Comparison of ENCODE assay signal across 10 mouse cellular contexts in genomic region chrX:50560915-50561314, GRCm38 (mm10).
DNase-seq lines count a peak whose midpoint lies in the region; ATAC-seq and TF ChIP-seq lines count a peak whose summit lies in the region.
"Had no signal": no experiment of that assay in that cellular context is flagged by ENCODE, and none has a peak within 500 bp of the region (broad histone marks: within the 10 kb centered on the region; RNA-seq: fewer than 3 reads in every experiment).

No protein-coding gene starts in this region.

- H3K27me3 ChIP-seq in Patski, result peaks cover 18% of the 10 kb centered on the region
- H3K27me3 ChIP-seq: heart, embryonic 13.5 days; stomach, embryonic 15.5 days had no signal

- intact Hi-C loops in left cerebral cortex, adult 2 months (cut with DNase I), result no loop called here
- intact Hi-C loops in left cerebral cortex, postnatal 4 days (cut with DNase I), result no loop called here

- in situ Hi-C loops in Patski (cut with MboI; ENCODE audit: low pct_unique_long_range_greater_than_20kb), result no loop called here

- H3K4me3 ChIP-seq in left cerebral cortex, adult 2 months, result no peak overlapping the region
- H3K4me3 ChIP-seq: heart, embryonic 13.5 days; stomach, embryonic 15.5 days had no signal

- no peak for ATAC-seq in cerebellum, adult (ENCODE audit: insufficient number of reproducible peaks, low FRiP score, low TSS enrichment)
- peak; percentile 84 for ATAC-seq in Patski
- peak; percentile 60; the same call in 1 of the 2 replicates for ATAC-seq in megakaryocyte progenitor cell, adult 5-6 weeks (replicated peaks; ENCODE audit: poor library complexity)

- TF ChIP-seq CTCF in left cerebral cortex, adult 2 months (IDR thresholded peaks at IDR 0.05), result peak; percentile 54
- TF ChIP-seq CTCF in Patski (IDR thresholded peaks at IDR 0.05), result peak; percentile 65

- POLR2A ChIA-PET in Patski (lab: Charles Lee), result no interaction called here

- H3K27ac ChIP-seq in left cerebral cortex, adult 2 months, result no peak overlapping the region
- H3K27ac ChIP-seq: heart, embryonic 13.5 days; stomach, embryonic 15.5 days had no signal

- CTCF ChIA-PET in Patski (lab: Charles Lee), result interaction anchor here (0.8 to 0.9 kb wide), 2 partner anchors 12 to 59 kb away, joined by 3 read pairs; no protein-coding TSS in a partner anchor

- DNase-seq in cerebellum, adult 9-10 months, result peak; percentile 57
- DNase-seq in left cerebral cortex, adult 2 months (ENCODE audit: extremely low spot score in 1 of 2, low spot score in 2 of 2), result no peak
- no peak for DNase-seq in left cerebral cortex, adult 11 months (ENCODE audit: low spot score)
- DNase-seq in Patski (ENCODE audit: low read depth, low spot score), result no peak
- no peak for DNase-seq in right cerebral cortex, postnatal 25 days
- DNase-seq in left cerebral cortex, postnatal 4 days, result no peak
